Mouse (Mus musculus) myocyte (in vitro differentiated cells): ENCODE data around the gene Dixdc1.
A peak's percentile ranks its signal among the peaks of the same experiment; 100 is the strongest.

Source experiments
- E2F4 ChIP-seq: IDR thresholded peaks from one replicate; pipeline ENCODE4 v1.6.1; 2011; ENCODE audit warnings: mild to moderate bottlenecking, control low read depth, moderate library complexity; ENCODE audit not compliant: insufficient read depth
- MAX ChIP-seq: IDR thresholded peaks from one replicate; pipeline ENCODE4 v1.6.1; 2011; ENCODE audit warnings: low read depth, mild to moderate bottlenecking, control low read depth
- MYOD1 ChIP-seq, 3 experiments: IDR thresholded peaks; one replicate each; pipeline ENCODE4 v1.6.1; 2011; ENCODE audit warnings: control low read depth in 2 of 3, low read depth in 2 of 3, mild to moderate bottlenecking in 2 of 3, moderate library complexity in 1 of 3; ENCODE audit not compliant: insufficient read length in 2 of 3, control insufficient read depth in 1 of 3
- POLR2A ChIP-seq: IDR thresholded peaks from one replicate; pipeline ENCODE4 v1.6.1; 2011; ENCODE audit warnings: low read depth, mild to moderate bottlenecking, control low read depth, moderate library complexity; ENCODE audit not compliant: insufficient read length
- POLR2AphosphoS2 ChIP-seq: IDR thresholded peaks from one replicate; pipeline ENCODE4 v1.6.1; 2011; ENCODE audit warnings: low read depth, control low read depth; ENCODE audit not compliant: insufficient read length
- TCF12 ChIP-seq: IDR thresholded peaks from one replicate; pipeline ENCODE4 v1.6.1; 2011; ENCODE audit warnings: mild to moderate bottlenecking, control low read depth; ENCODE audit not compliant: poor library complexity, insufficient read depth, severe bottlenecking
- USF1 ChIP-seq: IDR thresholded peaks from one replicate; pipeline ENCODE4 v1.6.1; 2011; ENCODE audit warnings: low read depth, mild to moderate bottlenecking, control low read depth, moderate library complexity

DNA sequence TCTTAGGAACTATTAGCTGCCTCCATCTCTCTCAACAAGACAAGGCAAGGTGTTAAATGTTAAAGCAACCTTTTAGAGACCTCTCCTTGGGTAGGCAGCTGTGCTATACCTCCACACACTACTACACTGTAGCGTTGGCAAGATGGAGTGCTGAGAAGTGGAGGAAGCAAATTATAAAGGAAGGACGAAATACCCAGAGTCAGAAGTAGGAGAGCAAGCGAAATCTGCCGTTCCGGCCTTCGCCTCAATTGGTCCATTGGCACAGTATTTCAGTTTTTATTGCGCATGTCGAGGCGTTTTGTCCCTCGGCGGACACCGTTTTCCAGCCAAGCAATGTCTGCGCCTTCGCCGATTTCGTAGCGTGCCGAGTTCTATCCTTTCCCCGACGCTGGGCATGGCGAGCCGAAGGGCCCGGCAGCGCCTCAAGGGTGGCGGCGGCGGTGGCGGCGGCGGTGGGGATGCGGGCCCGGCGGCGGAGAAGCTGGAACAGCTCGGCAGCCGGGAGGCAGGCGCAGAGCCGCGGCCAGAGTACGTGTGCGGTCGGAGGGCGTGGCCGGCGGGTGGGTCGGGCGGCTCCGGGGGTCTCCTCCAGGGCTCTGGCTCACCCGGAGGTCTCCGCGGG is 35.8 kb upstream of the Dixdc1 start, which contains the start of the genes Alg9 and 1110032A03Rik:
- TF ChIP-seq POLR2AphosphoS2 (no peak), TCF12 (no peak), E2F4 (no peak), POLR2A (peak; percentile 55), MAX (no peak), USF1 (no peak), MYOD1 (IDR thresholded peaks at IDR 0.05; ENCODE audit: control insufficient read depth in 1 of 3, insufficient read length in 2 of 3, low read depth in 2 of 3) (no peak)
